Mouse (Mus musculus): Measurements from ENCODE around the gene Sdad1. TPM values are rescaled to one million over a fixed set of nuclear protein-coding genes. Genes with fewer than 3 reads are reported as not detected.
A peak's percentile ranks its signal among the peaks of the same experiment; 100 is the strongest.

Sdad1 gene
- polyA plus RNA-seq, 1 experiment from 2014 or later: 41.0 TPM

DNA sequence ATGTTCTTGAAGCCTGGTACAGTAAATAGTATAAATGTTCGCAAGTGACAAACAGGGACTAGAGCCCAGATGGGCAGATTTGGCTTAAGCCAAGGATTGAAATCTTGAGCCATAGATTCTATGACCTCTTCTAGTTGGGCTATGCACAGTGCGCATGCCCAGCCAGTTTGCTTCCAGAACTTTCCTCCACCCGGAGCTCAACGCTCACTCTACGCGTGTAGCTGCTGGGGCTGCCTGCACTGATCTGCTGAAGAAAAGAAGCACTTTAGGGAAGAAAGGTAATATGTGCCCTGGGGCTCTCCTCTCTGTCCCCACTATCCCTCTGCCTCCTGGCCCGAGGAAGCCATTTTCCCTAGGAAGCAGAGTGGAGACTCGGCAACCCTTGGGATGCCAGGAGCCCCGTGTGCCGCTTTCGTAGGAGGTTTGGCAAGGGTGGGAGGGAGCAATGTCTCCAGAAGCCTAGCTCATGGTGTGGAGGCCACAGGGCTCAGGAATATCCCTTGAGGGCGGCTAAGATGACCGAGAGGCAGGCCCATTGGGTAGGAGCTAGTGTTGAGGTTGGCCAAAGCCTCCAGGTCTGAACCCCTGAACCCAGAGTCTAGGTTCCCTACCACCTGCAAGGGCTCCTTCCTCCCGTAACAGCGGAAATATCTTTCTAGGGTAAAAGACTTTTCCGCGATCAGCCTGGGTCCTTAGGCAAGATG, 21.5 kb upstream of the Sdad1 start, which contains the start of gene Art3:
Gene Art3, plus strand, starts transcription at position 193 of the 704 bp plus-strand sequence.
- Histone ChIP-seq H3K36me3 (no peaks in the 10 kb centered on the region), H3K9ac (no peak within 1 kb of the TSS), H3K4me3 (no peak within 1 kb of the TSS), H3K27ac (peak within 1 kb of the TSS; percentile 62), H3K4me2 (peak within 1 kb of the TSS; percentile 7; the same call in 1 of the 2 replicates), H3K27me3 (no peaks in the 10 kb centered on the region), H3K9me3 (no peaks in the 10 kb centered on the region), H3K4me1 (peaks cover 6% of the 10 kb centered on the region; the same call in 1 of the 2 replicates)
- no peak for ATAC-seq (ENCODE audit: insufficient number of reproducible peaks, insufficient read depth, low FRiP score, low TSS enrichment, low read depth)
- 92% methylated on average over 17 of the region's 17 CpGs for WGBS

DNA sequence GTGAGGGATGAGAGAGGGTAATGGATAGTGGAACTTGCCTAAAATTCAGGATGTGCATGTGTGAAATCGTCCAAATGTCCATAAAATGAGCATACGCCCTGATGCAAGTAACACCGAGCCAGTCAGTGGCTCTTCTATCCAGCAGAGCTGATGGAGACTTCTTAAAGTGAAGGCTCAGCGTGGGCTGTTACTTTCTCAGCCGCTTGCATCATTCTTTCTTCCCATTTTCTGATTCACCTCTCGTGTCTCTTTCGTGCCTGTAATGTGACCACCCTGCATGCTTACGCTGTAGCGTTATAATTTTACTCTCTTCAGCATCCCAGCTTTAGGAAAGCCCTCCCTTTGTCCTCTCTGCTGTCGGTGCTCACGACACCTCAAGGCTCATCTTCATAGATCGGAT, 20.8 kb upstream of the Sdad1 start:
- H3K36me3 ChIP-seq: no peaks in the 10 kb centered on the region
- peaks cover 6% of the 10 kb centered on the region; the same call in 1 of the 2 replicates for H3K4me1 ChIP-seq
- H3K4me3 ChIP-seq: no peak overlapping the region
- H3K27ac ChIP-seq: no peak overlapping the region
- no peaks in the 10 kb centered on the region for H3K9me3 ChIP-seq
- no peak overlapping the region for H3K9ac ChIP-seq
- ATAC-seq (ENCODE audit: insufficient number of reproducible peaks, insufficient read depth, low FRiP score, low TSS enrichment, low read depth): no peak
- H3K4me2 ChIP-seq: no peak overlapping the region
- H3K27me3 ChIP-seq: no peaks in the 10 kb centered on the region
- WGBS: 89% methylated on average over 12 of the region's 12 CpGs

DNA sequence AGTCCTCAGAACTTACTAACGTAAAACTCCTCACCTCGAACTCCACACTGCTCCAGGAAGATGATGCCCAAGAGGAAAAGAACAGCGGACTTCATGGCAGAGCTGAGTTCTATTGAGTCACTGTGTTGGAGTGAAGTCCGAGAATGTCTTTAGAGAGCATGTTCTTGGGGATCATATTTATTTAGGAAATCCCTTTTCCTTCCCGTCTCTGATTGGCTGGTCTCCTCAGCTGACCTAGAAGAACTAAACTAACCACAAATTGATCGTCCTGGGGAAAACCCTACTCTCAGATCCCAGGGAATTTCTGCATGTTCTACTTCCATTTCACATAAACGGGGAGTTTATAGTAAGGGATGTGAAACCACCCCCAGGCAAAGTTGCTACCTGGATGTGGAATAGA, 17.6 kb upstream of the Sdad1 start, which contains the start of gene Cxcl9:
Gene Cxcl9, minus strand, starts transcription at position 151 of the 400 bp plus-strand sequence.
- no peak within 1 kb of the TSS for H3K27ac ChIP-seq
- no peaks in the 10 kb centered on the region for H3K36me3 ChIP-seq
- H3K4me3 ChIP-seq: no peak within 1 kb of the TSS
- H3K27me3 ChIP-seq: no peaks in the 10 kb centered on the region
- no peak within 1 kb of the TSS for H3K9ac ChIP-seq
- peaks cover 6% of the 10 kb centered on the region; the same call in 1 of the 2 replicates for H3K4me1 ChIP-seq
- H3K9me3 ChIP-seq: no peaks in the 10 kb centered on the region
- no peak for ATAC-seq (ENCODE audit: insufficient number of reproducible peaks, insufficient read depth, low FRiP score, low TSS enrichment, low read depth)
- no peak within 1 kb of the TSS for H3K4me2 ChIP-seq
- 72% methylated on average over 7 of the region's 7 CpGs for WGBS

DNA sequence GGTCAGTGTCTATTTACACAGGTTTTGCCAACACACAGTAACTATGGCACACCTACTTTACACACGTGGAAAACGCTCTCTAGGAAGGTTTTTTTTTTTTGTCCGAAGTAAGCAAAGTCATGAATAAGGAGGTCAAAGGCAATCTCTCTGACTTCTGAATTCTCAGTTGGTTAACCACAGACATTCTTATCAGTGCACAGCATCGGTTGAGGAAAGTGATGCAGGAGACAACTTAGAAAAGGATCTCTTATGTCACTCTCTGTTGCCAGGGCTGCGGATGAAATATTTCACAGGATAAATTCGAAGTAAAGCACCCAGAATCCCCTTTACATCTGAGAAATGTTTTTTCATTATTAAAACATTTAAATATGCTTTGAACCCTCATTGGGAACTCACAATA, 17.1 kb upstream of the Sdad1 start:
- Histone ChIP-seq H3K27me3 (no peaks in the 10 kb centered on the region), H3K27ac (no peak overlapping the region), H3K4me1 (peaks cover 6% of the 10 kb centered on the region; the same call in 1 of the 2 replicates), H3K4me3 (no peak overlapping the region), H3K36me3 (no peaks in the 10 kb centered on the region), H3K9me3 (no peaks in the 10 kb centered on the region), H3K9ac (no peak overlapping the region), H3K4me2 (no peak overlapping the region)
- no peak for ATAC-seq (ENCODE audit: insufficient number of reproducible peaks, insufficient read depth, low FRiP score, low TSS enrichment, low read depth)
- WGBS: 70% methylated on average over 6 of the region's 6 CpGs

DNA sequence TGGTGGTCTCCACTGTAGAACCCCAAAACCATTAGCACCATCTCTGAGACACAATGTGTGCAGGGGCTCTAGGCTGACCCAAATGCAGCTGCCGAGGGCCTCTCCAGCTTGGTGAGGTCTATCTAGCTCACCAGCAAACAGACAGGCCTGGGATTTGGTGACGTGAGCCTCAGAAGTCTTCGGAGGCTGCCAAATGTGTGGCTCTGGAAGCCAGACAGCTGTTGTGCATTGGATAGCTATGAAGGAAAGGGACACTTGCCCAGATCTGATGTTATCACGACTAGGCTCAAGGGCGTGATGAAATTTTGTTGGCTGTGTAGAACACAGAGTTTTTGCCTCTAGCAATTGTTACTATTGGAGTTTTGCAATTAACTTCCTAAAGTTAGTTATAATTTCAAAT, 13.0 kb upstream of the Sdad1 start:
- Histone ChIP-seq H3K36me3 (no peaks in the 10 kb centered on the region), H3K4me3 (no peak overlapping the region), H3K4me1 (no peaks in the 10 kb centered on the region), H3K27ac (no peak overlapping the region), H3K9me3 (no peaks in the 10 kb centered on the region), H3K4me2 (no peak overlapping the region), H3K27me3 (no peaks in the 10 kb centered on the region), H3K9ac (no peak overlapping the region)
- 71% methylated on average over 5 of the region's 5 CpGs for WGBS
- no peak for ATAC-seq (ENCODE audit: insufficient number of reproducible peaks, insufficient read depth, low FRiP score, low TSS enrichment, low read depth)

DNA sequence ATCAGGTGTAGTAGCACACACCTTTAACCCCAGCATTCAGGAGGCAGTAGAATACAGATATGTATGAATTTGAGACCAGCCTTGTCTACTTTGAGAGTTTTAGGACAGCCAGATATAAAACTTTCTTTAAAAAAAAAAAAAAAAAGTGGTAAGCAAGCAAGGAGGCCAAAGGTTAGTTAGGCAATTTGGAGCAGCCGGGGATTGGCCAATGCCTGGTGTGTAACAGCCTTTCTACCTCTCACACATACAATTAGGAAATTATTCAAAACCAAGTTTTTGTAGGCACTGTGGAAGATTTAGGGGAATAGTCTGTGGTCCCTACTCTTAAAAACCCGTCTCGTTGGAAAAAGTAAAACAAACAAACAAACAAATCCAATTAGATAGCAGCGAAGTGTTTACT, 12.3 kb upstream of the Sdad1 start:
- no peaks in the 10 kb centered on the region for H3K9me3 ChIP-seq
- no peaks in the 10 kb centered on the region for H3K36me3 ChIP-seq
- no peak overlapping the region for H3K27ac ChIP-seq
- H3K4me3 ChIP-seq: no peak overlapping the region
- ATAC-seq (ENCODE audit: insufficient number of reproducible peaks, insufficient read depth, low FRiP score, low TSS enrichment, low read depth): no peak
- no peaks in the 10 kb centered on the region for H3K27me3 ChIP-seq
- H3K9ac ChIP-seq: no peak overlapping the region
- H3K4me1 ChIP-seq: no peaks in the 10 kb centered on the region
- 79% methylated on average over 4 of the region's 4 CpGs for WGBS
- H3K4me2 ChIP-seq: no peak overlapping the region

DNA sequence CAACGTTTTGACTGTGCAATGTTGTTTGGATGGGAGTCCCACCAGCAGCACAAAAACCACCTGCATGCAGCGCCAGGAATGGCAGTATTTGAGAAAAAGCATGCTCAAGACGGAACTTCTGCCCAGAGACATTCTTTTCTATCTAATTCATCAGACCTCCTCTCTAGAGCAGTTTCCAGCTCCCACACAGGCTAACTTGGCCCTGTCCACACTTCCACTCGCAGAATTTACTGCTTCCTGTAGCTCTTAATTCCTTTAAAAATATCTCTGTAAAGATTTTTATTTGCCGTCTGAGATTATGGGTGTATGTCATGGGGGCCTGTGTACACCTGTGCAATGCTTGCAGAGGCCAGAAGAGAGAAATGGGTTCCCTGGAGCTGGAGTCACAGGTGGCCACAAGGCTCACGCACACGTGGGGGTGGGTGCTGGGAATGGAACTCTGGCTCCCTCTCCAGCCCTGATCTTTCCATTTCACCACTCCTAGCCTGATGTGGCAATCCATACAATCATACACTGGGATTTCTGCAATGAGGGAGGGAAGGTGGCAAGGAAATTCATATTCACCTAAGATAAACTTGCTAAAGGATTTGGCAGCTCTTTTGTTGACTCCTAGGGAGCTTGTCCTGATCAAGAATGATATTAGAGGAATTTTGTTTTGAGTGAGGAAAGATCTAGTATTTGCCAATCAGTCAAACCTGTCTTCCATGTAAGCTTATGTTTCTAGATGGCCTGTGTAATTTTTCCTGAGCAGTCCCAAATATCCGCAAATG, 11.5 kb upstream of the Sdad1 start:
- 69% methylated on average over 8 of the region's 8 CpGs for WGBS
- H3K36me3 ChIP-seq: no peaks in the 10 kb centered on the region
- no peak overlapping the region for H3K4me2 ChIP-seq
- H3K27ac ChIP-seq: no peak overlapping the region
- ATAC-seq (ENCODE audit: insufficient number of reproducible peaks, insufficient read depth, low FRiP score, low TSS enrichment, low read depth): no peak
- no peak overlapping the region for H3K9ac ChIP-seq
- H3K4me3 ChIP-seq: no peak overlapping the region
- H3K27me3 ChIP-seq: no peaks in the 10 kb centered on the region
- H3K4me1 ChIP-seq: no peaks in the 10 kb centered on the region
- H3K9me3 ChIP-seq: no peaks in the 10 kb centered on the region

DNA sequence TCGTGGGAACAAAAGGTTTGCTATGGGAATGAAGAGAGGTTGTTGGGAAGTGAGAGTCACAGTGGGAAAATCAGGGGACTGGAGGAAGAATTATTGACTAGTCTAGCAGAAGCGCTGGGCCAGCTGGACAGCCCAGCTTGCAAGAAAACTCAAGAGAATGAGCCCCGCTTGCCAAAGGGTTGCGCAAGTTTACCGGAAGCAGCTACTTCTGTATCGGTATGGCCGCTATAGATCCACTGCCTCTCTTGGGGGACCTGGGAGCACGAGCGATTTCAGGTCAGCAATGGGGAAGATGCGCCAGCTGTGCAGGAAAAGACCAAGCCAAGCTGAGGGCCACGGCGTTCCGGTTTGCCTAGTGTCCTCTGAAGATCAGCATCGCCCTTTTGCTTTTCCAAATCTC, 8.3 kb upstream of the Sdad1 start:
- Histone ChIP-seq H3K9ac (no peak overlapping the region), H3K4me3 (no peak overlapping the region), H3K36me3 (no peaks in the 10 kb centered on the region), H3K27ac (no peak overlapping the region), H3K27me3 (no peaks in the 10 kb centered on the region), H3K4me1 (no peaks in the 10 kb centered on the region), H3K4me2 (no peak overlapping the region), H3K9me3 (no peaks in the 10 kb centered on the region)
- ATAC-seq (ENCODE audit: insufficient number of reproducible peaks, insufficient read depth, low FRiP score, low TSS enrichment, low read depth): no peak
- WGBS: 93% methylated on average over 14 of the region's 14 CpGs

DNA sequence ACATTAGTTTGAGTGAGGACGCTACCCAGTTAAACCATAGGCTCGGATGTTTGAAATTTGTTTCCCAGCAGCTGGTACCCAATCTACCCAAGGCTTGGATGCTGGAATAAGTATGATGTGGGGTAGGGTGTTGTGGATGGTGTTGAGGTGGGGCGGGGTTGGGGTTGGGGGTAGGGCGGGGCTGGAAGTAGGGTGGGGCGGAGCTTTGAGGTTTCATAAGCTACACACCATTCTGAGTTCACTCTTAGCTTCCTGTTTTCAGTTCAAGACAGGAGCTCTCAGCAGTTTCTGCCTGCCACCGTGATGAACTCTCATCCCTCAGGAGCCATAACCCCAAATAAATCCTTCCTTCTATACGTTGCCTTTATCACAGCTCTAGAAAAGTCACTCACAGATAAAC, 7.8 kb upstream of the Sdad1 start:
- H3K36me3 ChIP-seq: no peaks in the 10 kb centered on the region
- H3K27me3 ChIP-seq: no peaks in the 10 kb centered on the region
- H3K27ac ChIP-seq: no peak overlapping the region
- no peaks in the 10 kb centered on the region for H3K9me3 ChIP-seq
- no peak for ATAC-seq (ENCODE audit: insufficient number of reproducible peaks, insufficient read depth, low FRiP score, low TSS enrichment, low read depth)
- H3K4me2 ChIP-seq: no peak overlapping the region
- H3K4me1 ChIP-seq: no peaks in the 10 kb centered on the region
- no peak overlapping the region for H3K4me3 ChIP-seq
- 85% methylated on average over 7 of the region's 7 CpGs for WGBS
- H3K9ac ChIP-seq: no peak overlapping the region

DNA sequence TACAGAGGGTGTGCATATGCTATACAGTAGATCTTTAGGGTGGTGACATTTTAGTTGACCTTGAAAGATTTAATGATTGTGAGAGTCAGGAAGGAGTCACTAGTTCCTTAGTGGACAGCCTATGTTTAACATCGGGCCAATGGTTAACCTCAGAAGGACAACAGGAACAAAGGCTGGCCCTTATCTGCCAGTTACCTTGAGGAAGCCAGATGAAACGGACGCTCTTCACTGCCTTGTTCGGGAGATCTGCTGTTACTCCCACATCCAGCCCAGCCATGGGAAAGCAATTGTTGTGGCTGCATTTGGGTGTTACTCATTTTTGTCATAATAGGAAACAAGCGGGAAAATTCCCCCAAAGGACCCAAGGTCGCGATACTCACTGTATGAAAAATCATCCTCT, 3.5 kb upstream of the Sdad1 start:
- H3K36me3 ChIP-seq: no peaks in the 10 kb centered on the region
- no peak overlapping the region for H3K4me3 ChIP-seq
- no peaks in the 10 kb centered on the region for H3K9me3 ChIP-seq
- peaks cover 5% of the 10 kb centered on the region for H3K4me1 ChIP-seq
- ATAC-seq (ENCODE audit: insufficient number of reproducible peaks, insufficient read depth, low FRiP score, low TSS enrichment, low read depth): no peak
- no peak overlapping the region for H3K4me2 ChIP-seq
- no peak overlapping the region for H3K9ac ChIP-seq
- no peak overlapping the region for H3K27ac ChIP-seq
- 71% methylated on average over 7 of the region's 7 CpGs for WGBS
- H3K27me3 ChIP-seq: no peaks in the 10 kb centered on the region

DNA sequence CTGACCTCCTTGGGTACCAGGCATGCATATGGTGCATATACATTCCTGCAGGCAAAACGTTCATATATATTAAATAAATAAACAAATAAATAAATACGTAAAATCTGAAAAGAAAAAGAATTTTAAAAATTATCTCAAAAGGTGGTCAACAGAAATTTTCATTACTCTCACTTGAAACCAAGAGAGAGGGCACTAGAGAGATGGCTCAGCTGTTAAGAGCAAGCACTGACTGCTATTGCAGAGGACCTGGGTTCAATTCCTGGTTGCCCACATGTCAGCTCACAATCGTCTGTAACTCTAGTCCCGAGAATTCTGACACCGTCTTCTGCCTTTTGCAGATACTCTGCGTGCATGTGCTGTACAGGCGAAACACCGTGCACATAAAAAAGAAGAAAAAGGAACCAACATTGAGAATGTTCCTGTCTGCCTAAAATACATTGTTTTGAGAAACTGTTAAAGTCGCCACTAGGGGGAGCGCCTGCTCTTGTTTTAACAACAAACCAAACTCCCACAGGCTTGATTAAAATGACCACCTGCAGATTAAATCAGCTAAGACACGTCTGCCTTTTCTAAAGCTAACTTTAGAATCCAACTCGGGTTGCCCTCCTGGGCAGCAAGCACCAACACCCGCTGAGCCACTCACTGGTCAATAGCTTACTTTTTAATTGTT, 1.9 kb upstream of the Sdad1 start:
- Histone ChIP-seq H3K9ac (no peak overlapping the region), H3K36me3 (no peaks in the 10 kb centered on the region), H3K4me3 (no peak overlapping the region), H3K9me3 (no peaks in the 10 kb centered on the region), H3K27me3 (no peaks in the 10 kb centered on the region), H3K4me1 (peaks cover 12% of the 10 kb centered on the region), H3K4me2 (no peak overlapping the region), H3K27ac (no peak overlapping the region)
- 13% methylated on average over 13 of the region's 13 CpGs for WGBS
- ATAC-seq (ENCODE audit: insufficient number of reproducible peaks, insufficient read depth, low FRiP score, low TSS enrichment, low read depth): no peak

Data from embryonic facial prominence, embryonic 13.5 days (tissue).